In genomic region chr16:93581125-93581524, GRCm38 (mm10) we compare ENCODE assay signal across 21 mouse cellular contexts. TPM values are rescaled to one million over a fixed set of nuclear protein-coding genes. Genes with fewer than 3 reads are reported as not detected.
A peak's percentile ranks its signal among the peaks of the same experiment; 100 is the strongest.
DNase-seq lines count a peak whose midpoint lies in the region; ATAC-seq lines count a peak whose summit lies in the region.
"Had no signal": no experiment of that assay in that cellular context is flagged by ENCODE, and none has a peak within 500 bp of the region (broad histone marks: within the 10 kb centered on the region; RNA-seq: fewer than 3 reads in every experiment).

No protein-coding gene starts in this region.

- H3K9ac ChIP-seq in heart, embryonic 11.5 days (ENCODE audit: low read depth, low read length): no peak overlapping the region
- no peak overlapping the region for H3K9ac ChIP-seq in lung, embryonic 15.5 days
- H3K9ac ChIP-seq: forebrain, embryonic 12.5 days; limb, embryonic 15.5 days had no signal

- 32% methylated on average over 6 of the region's 6 CpGs for WGBS in heart, embryonic 11.5 days (ENCODE audit: insufficient replicate concordance)
- 30% methylated on average over 6 of the region's 6 CpGs for WGBS in lung, embryonic 15.5 days

- intact Hi-C loops in heart, postnatal 14 days (cut with DNase I): no loop called here
- intact Hi-C loops in left cerebral cortex, postnatal 4 days (cut with DNase I): no loop called here

- peaks cover 7% of the 10 kb centered on the region for H3K4me1 ChIP-seq in heart, embryonic 11.5 days (ENCODE audit: control insufficient read depth, insufficient read depth, low read length)
- peaks cover 14% of the 10 kb centered on the region; the same call in 1 of the 2 replicates for H3K4me1 ChIP-seq in lung, embryonic 15.5 days

- H3K27ac ChIP-seq in heart, embryonic 11.5 days (ENCODE audit: low read depth, low read length): peak overlapping the region; percentile 81
- H3K27ac ChIP-seq in lung, embryonic 15.5 days: peak overlapping the region; percentile 67
- H3K27ac ChIP-seq: forebrain, embryonic 12.5 days; hindbrain, embryonic 10.5 days; limb, embryonic 15.5 days; macrophage had no signal

- no peaks in the 10 kb centered on the region for H3K36me3 ChIP-seq in heart, embryonic 11.5 days (ENCODE audit: control insufficient read depth, insufficient read depth, low read length)
- no peaks in the 10 kb centered on the region for H3K36me3 ChIP-seq in lung, embryonic 15.5 days

- H3K4me2 ChIP-seq in heart, embryonic 11.5 days: no peak overlapping the region
- H3K4me2 ChIP-seq in lung, embryonic 15.5 days: no peak overlapping the region
- H3K4me2 ChIP-seq: forebrain, embryonic 12.5 days; limb, embryonic 15.5 days; midbrain, embryonic 11.5 days had no signal

- no peak overlapping the region for H3K4me3 ChIP-seq in heart, embryonic 11.5 days (ENCODE audit: low read depth, low read length)
- no peak overlapping the region for H3K4me3 ChIP-seq in lung, embryonic 15.5 days
- H3K4me3 ChIP-seq: forebrain, embryonic 12.5 days; hindbrain, embryonic 10.5 days; limb, embryonic 15.5 days had no signal

- no peak for DNase-seq in heart, postnatal 14 days
- peak; percentile 36 for DNase-seq in left cerebral cortex, postnatal 4 days
- DNase-seq in left cerebral cortex, adult 18-20 months (ENCODE audit: low spot score in 2 of 2): no peak
- DNase-seq in retina, embryonic 14.5 days (ENCODE audit: low spot score): peak; percentile 49
- no peak for DNase-seq in cerebellum, adult 9-11 months
- DNase-seq: B cell, adult 2 months; cerebellum, postnatal 25 days; gastrocnemius, postnatal 25 days; kidney, adult 8-10 months; kidney, postnatal 36 days; thymus, postnatal 36 days had no signal

- no peak; the same call in 1 of the 2 replicates for ATAC-seq in heart, embryonic 11.5 days (replicated peaks; ENCODE audit: insufficient number of reproducible peaks, low FRiP score, low TSS enrichment)
- peak; percentile 96 for ATAC-seq in lung, embryonic 15.5 days (ENCODE audit: borderline replicate concordance, extremely low read depth, low FRiP score, low TSS enrichment)
- ATAC-seq: inflammation-experienced regulatory T-cells, adult 6 months had no signal

- no peaks in the 10 kb centered on the region for H3K9me3 ChIP-seq in heart, embryonic 11.5 days (replicated peaks; ENCODE audit: control insufficient read depth, low read length)
- H3K9me3 ChIP-seq in lung, embryonic 15.5 days: no peaks in the 10 kb centered on the region
- H3K9me3 ChIP-seq: forebrain, embryonic 12.5 days; hindbrain, embryonic 10.5 days; limb, embryonic 15.5 days had no signal

- no peaks in the 10 kb centered on the region for H3K27me3 ChIP-seq in heart, embryonic 11.5 days (ENCODE audit: control insufficient read depth, insufficient read depth, low read length)
- no peaks in the 10 kb centered on the region for H3K27me3 ChIP-seq in lung, embryonic 15.5 days
- H3K27me3 ChIP-seq: limb, embryonic 15.5 days had no signal

RNA-seq across cellular contexts. Expression of gene Setd4, which starts 22.7 kb away (rescaled TPM):
- polyA plus RNA-seq in heart, embryonic 11.5 days (2014; fragmentation: Nextera tagmentation; extraction: Ambion mirVana): 6.1 and 6.2 TPM in 2 replicates
- total RNA-seq in heart, postnatal 14 days (2021): 1 to 10 TPM; 1.6 TPM
- total RNA-seq in left cerebral cortex, postnatal 4 days (2021): 10 to 100 TPM; 13.7 to 14.5 TPM
- 10 to 100 TPM in 1 of 2 experiments, 1 to 10 TPM in 1; 10.0 to 11.5 TPM for total RNA-seq in left cerebral cortex, adult 18-20 months (2021)
- polyA plus RNA-seq in lung, embryonic 15.5 days (2015; fragmentation: Nextera tagmentation; extraction: Ambion mirVana): 11.8 and 13.3 TPM in 2 replicates

RNA-seq across cellular contexts. Expression of gene Cbr1, which starts 24.5 kb away (rescaled TPM):
- 61.0 and 65.9 TPM in 2 replicates for polyA plus RNA-seq in heart, embryonic 11.5 days (2014; fragmentation: Nextera tagmentation; extraction: Ambion mirVana)
- total RNA-seq in heart, postnatal 14 days (2021): 10 to 100 TPM; 24.0 to 26.6 TPM
- 10 to 100 TPM; 57.6 to 58.1 TPM for total RNA-seq in left cerebral cortex, postnatal 4 days (2021)
- total RNA-seq in left cerebral cortex, adult 18-20 months (2021): 10 to 100 TPM; 67.9 to 74.3 TPM
- polyA plus RNA-seq in lung, embryonic 15.5 days (2015; fragmentation: Nextera tagmentation; extraction: Ambion mirVana): 92.9 and 95.5 TPM in 2 replicates

RNA-seq across cellular contexts. Expression of gene Gm5678, which starts 46.8 kb away (rescaled TPM):
- polyA plus RNA-seq in heart, embryonic 11.5 days (2014; fragmentation: Nextera tagmentation; extraction: Ambion mirVana): not detected in 2 replicates
- total RNA-seq in heart, postnatal 14 days (2021): 1 to 10 TPM; 1.3 TPM
- total RNA-seq in left cerebral cortex, postnatal 4 days (2021): 1 to 10 TPM; 1.6 to 2.5 TPM
- total RNA-seq in left cerebral cortex, adult 18-20 months (2021): 1 to 10 TPM; 3.3 to 5.0 TPM
- not detected in 2 replicates for polyA plus RNA-seq in lung, embryonic 15.5 days (2015; fragmentation: Nextera tagmentation; extraction: Ambion mirVana)
- polyA plus RNA-seq: forebrain, embryonic 12.5 days; hindbrain, embryonic 10.5 days; limb, embryonic 15.5 days; macrophage; midbrain, embryonic 11.5 days; neural tube, embryonic 14.5 days; testis, adult 2 months had no signal

Comparison
In these comparisons a context has a peak if more than half of its experiments do, and no peak if none do; other contexts are left out.
1. DNase-seq: peak in left cerebral cortex, postnatal 4 days (single experiment) and retina, embryonic 14.5 days (single experiment); none in heart, postnatal 14 days (0 of 2), left cerebral cortex, adult 18-20 months (0 of 2) and cerebellum, adult 9-11 months (single experiment).
2. RNA of gene Setd4, which starts 22.7 kb away (total RNA-seq): 13.7 to 14.5 TPM in left cerebral cortex, postnatal 4 days and 10.0 to 11.5 TPM in left cerebral cortex, adult 18-20 months; 1.6 TPM in heart, postnatal 14 days; every median in the first group is over 4 times any median in the second.